Mouse (Mus musculus): ENCODE measurements around the gene Iqce.

The Iqce gene

DNA sequence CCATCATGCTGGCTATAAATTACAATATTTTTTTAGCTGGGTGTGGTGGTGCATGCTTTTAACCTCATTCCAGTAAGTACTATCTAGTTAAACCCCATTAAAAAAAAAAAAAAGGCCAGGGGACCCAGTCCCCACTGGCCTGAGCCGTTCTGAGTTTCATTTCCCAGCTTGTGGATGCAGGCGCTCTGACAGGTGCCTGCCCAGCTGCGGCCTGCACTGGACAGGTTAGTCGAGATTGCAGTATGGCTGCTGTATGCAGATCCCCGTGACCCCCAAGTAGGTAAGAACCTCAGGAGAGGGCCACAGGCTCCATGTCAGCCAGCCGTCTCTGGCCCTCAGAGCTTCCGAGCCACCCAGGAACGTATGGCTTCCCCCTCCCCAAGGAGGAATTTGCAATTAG, 40.8 kb downstream of the Iqce start:
- DNase-seq (ENCODE audit: low spot score): no peak

DNA sequence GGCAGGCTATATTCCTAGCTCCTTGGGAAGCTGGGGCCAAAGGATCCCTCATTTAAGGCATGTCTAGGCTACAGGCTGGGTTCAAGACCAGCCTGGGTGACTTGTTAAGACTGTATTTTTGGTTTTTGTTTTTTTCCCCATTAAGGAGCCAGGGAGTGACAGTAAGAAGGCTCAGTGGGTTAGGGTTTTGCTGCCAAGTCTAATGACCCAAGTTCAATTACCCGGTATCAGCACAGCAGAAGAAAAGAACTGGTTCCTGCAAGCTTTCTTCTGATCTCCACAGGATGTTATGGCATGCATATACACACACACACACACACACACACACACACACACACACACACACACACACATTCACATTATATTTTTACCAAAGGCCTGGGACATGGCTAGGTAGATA, 41.8 kb downstream of the Iqce start:
- DNase-seq (ENCODE audit: low spot score): no peak

DNA sequence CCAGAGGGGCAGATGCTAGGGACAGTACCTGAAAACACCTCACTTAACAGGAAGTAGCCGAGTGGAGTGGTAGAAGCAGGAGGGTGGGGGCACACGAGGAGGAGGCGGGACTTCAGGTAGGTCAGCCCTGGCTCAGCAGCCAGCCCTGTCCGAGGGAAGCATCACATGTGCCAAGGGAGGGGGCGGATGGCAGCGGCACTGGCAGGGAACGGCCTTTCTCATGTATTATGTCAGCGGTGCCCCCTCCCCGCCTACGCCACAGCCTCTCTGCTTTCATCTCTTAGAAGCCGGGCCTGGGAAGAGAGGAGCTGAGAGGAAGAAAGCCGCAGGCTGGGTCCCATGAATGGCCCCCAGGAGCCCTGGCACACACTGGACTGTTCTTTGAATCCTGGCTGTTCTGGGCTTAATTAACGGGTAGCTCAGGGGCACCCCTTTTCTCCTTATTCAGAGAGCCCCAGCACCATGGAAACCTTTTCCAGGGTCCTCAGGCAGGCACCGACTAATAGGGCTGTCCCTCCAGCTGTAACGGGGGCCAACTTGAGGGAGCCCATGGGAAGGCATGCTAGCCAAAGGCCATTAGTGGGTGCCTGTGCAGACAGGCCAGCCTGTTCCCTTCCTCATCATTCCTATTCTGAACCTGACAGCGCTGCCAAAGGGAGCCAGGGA, 42.4 kb downstream of the Iqce start:
- DNase-seq (ENCODE audit: low spot score): no peak

DNA sequence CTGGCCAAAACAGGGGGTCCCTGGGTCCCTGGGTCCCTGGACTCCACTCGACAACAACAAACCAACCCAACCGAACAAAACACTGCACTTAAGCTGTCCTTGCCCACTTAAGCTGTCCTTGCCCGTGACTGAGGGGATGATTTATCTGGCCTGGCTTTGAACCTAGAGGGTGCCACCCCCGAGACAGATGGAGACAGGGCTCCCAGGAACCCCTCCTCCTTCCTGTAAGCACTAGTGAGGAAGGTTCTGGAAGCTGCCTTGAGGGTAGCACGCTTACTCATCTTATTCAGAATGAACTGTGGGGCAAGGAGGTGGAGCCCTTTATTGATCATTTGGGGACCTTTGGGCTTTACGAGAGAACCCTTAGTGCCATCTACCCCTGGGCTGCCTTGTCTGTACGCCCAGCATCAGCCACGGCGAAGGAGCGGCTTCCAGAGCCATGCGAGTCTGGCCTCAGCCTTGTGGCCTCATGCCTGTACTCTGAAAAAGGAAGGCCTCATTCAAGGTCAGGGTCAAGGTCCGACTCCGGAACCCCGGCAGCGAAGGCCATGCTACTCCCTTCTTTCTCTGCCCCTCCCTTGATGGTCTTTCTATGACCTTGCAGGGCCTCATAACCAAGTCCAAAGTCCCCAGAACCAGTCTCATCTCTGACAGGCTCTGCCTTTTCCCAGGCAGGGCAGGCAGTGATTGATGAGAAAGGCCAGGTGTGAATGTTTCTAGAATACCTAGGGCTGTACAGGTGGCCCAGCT, 47.9 kb downstream of the Iqce start:
- DNase-seq (ENCODE audit: low spot score): no peak

DNA sequence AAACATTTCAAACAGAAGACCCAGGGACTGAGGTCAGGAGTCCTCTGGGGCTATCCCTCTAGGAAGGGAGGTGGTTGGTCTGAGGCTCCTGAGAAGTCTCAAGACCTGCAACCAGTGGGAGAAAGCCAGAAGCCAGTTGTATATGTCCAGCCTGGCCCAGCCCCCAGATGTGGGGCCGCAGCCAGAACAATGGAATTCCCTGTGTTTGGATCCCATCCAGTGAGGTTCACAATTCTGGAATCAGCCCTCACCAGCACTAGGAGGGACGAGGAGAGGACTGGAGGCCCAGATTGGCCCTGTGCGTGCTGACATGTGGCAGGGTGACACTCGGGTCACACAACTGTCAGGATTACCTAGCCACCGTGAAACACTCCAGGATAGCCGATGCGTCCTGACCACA, 49.6 kb downstream of the Iqce start:
- no peak for DNase-seq (ENCODE audit: low spot score)

DNA sequence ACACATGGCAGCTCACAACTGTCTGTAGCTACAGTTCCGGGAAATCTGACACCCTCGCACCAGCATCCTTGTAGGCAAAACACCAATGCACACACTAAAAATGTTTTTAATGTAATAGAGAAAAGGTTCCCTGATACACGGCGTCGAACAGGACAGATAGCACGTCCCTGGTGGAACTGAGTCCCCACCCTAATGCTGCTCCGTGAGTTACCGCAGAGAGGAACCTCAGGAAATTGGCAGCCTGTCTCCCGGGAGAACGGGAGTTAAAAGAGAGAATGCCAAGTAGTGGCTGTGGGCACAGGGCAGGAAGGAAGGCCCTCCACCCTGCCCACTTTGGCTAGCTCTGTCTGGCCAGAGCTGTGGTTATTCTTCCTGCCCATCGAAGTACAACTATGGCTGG, 50.9 kb downstream of the Iqce start:
- no peak for DNase-seq (ENCODE audit: low spot score)

DNA sequence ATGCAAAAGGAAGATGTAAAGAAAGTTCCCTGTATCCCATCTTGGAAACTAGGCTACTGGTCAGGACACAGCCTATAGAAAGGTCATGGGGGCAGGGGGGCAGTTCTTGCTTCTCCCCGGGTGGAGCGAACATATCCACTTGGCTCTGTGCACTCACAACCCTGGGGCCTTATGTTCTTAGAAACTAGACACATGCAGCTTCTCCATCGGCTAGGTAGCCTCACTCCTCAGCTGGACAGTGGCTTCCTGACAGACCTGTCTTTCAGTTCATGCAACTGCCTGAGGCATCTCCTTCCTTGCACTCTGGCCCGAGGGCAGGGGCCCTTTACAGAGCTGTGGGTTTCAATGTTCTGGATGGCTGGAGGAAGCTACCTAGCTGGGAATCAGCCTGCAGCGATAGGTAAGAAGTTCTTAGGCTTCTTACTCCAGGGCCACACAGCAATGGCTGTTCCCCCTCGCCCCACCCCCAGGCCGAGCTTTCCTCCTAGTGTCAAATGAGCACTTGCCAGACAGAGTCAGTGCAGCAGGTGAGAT, 52.2 kb downstream of the Iqce start:
- no peak for DNase-seq (ENCODE audit: low spot score)

DNA sequence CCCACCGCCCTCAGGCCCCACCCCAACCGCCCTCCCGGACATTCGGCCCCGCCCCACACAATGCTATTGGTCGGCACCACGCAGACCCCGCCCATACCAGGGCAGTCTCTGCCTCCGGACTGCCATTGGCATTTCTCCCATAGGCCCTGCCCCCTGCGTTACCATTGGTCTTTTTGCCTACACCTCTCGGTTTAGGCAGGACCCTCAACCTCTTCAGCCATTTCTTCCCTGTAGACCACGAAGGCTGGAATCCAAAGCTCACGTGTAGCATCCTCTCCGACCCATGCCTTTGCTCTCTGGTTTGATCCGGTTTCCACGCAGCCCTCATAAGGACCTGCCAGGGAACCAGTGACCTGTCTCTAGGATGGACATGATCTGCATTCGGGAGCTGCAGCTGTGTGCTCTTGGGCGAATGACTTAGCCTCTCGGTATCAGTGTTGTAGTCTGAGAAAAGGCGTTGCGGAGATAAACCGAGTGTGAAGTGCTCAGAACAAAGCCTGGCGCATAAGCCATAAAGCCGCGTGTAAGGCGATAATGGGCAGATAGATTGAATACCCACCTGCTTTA, 53.0 kb downstream of the Iqce start:
- DNase-seq (ENCODE audit: low spot score): peak; percentile 97

DNA sequence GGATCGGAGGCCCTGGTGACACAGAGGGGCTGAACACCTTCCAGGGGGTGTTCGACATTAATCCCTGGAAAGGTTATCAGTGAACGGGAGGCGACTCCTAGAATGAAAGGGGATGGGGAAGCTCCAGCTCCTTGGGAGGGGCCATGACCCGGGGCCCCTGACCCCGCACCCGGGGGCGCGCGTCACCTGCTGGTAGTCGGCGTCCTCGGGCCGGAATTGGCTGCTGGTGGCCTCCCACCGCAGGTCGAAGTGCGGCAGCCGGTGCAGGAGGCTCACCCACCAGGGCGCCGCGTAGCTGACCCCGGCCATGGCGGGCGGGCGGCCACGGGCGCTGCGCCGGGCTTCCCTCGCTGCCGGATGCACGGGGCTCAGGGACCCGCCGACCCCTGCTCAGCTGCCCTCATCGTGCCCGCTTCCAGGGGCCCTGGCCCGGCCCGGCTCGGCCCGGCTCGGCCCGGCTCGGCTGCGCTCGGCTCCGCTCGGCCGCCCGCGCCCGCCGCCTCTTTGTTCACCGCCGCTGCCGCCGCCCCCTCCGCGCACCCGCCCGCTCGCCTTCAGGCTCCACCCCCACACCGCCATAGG, 53.6 kb downstream of the Iqce start, which contains the start of gene Ttyh3:
Gene Ttyh3 (minus strand): TSS at position 513 of the 582 bp plus-strand sequence.
- no peak for DNase-seq (ENCODE audit: low spot score)

DNA sequence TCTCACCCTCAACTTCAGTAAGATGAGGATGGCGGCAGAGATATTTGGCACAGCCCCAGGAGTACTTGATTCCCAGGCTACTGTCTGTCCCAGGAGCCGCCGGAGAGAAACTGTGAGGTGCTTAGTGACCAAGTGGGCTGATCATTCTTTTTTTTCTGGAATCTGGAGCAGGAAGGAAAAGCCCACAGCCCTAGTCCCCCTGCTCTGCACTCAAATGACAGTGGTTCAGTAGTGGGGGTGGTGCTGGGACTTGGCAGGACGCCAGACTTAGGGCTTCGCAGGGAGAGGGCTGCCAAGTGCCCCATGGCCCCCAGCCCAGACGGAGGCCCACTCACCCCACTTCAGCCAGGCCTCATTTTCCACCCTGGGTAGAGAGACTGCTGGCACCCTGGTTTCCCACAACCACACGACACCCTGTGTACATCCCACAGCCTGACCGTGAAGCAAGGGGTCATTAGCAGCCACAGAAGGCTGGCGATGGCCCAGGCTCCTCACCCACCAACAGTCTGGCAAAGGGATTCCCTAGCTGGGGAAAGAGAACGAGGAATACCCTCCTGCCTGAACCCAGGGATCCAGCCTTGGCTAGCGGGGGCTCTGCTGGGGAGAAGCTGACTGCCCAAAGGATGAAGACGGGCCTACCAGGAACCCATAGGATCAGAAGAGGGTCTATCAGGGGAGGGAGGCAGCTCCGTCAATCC, 54.2 kb downstream of the Iqce start:
- DNase-seq (ENCODE audit: low spot score): no peak

DNA sequence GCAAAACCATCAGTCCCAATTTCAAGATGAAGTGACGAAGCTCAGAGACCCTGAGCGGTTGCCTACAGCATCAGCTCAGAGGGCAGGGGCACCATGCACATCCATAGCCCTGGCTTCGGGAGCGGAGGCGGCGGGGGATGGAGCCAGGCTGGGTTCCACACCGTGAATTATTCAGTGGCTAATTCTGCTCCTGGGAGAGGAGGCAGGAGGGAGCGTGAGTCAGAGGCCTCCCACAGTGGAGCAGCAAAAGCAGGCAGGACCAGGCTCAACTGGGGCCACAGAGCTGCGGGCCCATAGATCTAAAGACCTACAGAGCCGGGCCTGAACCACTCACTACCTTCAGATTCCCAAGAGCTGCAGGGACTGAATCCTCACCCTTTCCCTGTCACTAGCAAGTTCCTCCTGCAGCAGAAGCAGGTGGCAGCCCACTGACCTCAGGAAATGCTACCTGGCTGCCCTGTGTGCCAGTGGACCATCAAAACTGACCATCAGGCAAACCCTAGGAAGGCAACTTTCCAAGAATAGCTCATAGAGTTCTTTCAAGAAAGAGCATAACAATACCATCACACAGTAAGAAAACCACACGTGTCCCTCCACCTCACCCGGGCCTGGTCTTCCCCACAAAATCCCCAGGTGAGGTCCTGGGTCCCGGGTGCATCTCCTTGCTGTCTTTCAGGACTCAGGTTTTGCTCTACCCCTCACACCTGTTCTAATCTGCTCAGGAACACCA, 55.0 kb downstream of the Iqce start:
- no peak for DNase-seq (ENCODE audit: low spot score)

DNA sequence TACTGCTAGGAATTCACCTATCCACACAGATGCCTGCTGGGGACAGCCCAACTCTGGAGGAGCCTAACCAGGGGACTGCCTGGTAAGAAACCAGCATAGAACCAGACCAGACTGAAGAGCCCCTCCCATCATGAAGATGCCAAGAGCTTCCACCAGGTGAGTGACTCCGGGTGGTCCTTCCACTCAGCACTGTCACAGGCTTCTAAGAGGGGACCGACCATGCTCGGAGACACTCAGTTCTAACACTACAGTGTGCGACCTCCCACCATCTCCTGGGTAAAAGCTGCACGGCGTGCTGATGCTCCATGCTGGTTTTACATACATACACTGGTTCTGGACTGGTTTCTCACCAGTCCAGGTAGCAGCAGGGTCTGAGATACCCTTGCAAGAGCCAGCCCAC, 56.0 kb downstream of the Iqce start:
- no peak for DNase-seq (ENCODE audit: low spot score)

DNA sequence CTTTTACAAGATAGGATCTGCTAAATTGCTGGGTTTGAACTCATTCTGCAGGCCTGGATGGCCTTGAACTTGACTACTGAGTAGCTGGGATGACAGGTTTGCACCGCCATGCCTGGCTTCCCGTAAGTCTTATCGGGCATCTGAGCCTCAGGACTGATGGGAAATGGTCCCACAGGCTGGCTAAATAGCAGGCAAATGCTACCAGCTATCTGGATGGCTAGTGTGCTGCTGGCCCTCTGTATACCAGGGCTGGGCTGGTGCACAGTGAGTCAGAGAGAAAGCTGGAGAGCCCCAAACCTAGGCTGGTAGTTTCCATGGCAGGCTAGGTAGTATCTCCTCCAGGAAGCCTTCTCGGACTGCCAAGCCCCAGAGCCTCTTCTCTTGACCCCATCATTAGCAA, 56.7 kb downstream of the Iqce start:
- DNase-seq (ENCODE audit: low spot score): no peak

DNA sequence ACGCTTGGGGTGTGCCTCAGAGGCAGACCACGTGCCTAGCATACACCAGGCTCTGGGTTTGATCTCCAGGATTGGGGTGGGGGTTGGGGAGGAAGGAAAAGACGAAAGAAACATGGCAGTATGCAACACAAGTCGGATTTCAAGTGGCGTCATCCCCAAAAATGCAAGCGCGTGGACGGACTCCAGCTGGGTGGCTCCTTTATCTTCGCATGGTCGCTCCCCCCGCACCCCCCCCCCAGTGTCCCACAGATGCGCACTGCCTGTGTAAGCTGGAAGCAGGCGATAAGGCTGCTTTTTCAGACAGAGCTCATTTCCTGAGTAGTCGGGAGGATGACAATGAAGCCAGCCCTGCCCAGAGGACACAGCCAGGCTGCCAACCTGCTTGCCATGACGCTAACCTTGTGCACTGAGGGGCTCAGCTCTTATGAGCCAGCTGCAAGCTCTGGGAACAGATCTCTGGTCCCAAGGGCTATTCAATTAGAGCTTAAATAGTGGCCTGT, 57.4 kb downstream of the Iqce start:
- no peak for DNase-seq (ENCODE audit: low spot score)

DNA sequence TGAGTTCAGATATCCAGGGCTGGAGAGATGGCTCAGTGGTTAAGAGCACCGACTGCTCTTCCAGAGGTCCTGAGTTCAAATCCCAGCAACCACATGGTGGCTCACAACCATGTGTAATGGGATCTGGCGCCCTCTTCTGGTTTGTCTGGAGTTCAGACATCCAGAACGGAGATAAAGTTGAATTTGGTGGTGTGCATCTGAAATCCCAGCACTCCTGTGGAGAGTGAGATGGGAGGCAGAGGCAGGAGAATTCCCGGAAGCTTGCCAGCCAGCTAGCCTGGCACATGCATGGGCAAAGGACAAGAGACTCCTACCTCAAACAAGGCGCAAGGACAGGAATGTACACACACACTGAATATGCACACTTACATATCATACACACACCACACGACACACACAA, 57.9 kb downstream of the Iqce start:
- DNase-seq (ENCODE audit: low spot score): no peak

DNA sequence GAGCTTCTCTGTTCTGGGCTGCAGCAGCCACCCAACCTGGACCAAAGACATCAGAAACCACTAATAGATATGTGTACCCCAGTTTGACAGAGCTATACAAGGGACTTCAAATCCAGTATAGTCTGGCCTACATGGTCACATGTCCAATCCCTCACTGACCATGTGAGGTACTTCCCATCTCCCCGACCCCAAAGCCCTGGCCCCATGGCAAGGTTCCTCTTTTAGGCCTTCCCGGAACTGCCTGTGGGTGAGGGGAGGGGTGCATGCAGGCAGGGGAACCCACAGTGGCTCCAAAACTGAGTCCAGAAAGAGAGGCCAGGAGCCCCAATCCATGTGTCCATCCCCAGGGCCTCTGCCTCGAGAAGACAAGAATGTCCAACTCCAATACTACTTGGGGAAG, 60.1 kb downstream of the Iqce start:
- no peak for DNase-seq (ENCODE audit: low spot score)

DNA sequence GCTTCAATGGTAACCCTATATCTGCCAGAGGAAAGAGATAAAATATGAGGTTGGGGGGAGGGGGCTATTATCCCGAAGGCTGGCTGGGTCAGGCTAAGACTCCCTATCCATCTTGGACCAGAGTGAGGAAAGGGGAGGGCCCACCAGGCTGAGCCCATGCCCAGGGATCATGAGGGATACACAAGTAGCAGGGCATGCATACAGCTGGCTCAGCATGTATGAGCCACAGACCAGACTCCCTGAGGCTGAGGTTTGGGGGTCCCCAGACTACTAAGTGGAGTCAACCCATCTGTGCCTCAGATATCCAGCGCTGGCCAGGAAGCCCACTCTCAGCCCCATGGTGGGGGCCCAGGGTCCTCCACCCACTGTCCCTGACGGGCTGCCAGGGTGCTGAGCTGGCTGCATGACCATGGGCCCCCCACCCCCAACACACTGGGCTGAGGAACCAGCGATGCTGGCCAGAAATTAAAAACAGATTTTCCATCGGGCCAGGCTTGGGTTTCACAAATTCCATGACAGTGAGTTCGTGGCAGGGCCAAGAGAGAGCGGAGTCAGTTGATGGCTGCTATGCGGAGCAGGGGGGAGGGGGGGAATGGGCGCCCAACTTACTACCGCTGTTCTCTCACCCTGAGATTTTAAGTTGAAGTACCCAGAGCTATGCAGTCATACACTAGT, 60.8 kb downstream of the Iqce start:
- no peak for DNase-seq (ENCODE audit: low spot score)

DNA sequence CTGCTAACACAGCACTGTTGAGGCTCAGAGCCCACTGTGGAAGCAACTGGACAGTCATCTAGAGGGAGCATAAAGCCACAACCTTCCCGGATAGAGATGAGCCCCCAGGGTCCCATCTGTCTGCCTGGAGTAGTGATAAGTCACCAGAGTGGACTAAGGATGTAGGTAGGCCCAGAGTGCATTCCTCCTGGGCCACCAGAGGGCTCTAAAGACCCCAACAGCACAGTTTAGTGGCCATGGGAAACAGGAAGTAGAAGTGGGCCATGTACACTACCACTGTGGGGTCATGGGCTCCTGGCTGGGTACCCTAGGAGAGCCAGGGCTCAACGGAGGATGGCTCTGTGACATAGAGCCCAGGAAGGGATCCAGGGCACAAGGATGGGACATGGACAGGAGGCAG, 61.4 kb downstream of the Iqce start:
- no peak for DNase-seq (ENCODE audit: low spot score)

DNA sequence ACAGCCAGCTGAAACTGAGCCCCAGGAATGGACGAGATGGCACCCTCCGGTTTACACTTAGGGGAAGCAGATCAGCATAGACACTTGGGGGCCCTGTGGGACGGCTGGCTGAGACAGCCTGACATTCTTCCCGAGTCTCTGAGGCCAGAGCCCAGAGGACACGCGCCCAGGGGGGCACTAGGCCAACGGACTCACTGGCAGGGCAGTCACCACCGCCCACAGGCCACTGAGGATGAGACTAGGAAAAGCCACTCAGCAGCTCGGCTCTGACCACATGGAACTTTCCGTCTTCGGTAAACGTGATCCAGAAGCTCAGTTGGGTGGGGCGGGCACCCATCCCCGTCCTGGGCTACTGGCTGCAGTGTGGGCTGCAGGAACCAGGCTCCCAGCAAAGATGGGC, 62.3 kb downstream of the Iqce start:
- no peak for DNase-seq (ENCODE audit: low spot score)

DNA sequence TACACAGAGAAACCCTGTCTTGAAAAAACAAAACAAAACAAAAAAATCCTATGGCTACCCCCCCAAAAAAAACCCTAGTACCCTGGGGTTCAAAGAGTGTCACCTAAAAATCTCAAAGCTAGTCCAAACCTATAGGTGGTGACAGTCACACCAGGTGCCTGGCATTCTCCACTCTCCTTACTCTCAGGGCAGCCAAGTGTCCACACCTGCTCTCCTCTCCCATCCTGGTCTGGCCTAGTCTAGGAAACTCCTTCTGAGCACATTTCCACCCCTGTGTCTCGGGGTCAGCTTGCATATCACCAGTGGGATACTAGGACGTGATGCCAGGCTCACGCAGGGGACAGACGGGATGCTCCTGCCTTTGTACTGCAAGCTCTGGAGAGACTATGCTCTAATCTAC, 62.9 kb downstream of the Iqce start:
- no peak for DNase-seq (ENCODE audit: low spot score)

DNA sequence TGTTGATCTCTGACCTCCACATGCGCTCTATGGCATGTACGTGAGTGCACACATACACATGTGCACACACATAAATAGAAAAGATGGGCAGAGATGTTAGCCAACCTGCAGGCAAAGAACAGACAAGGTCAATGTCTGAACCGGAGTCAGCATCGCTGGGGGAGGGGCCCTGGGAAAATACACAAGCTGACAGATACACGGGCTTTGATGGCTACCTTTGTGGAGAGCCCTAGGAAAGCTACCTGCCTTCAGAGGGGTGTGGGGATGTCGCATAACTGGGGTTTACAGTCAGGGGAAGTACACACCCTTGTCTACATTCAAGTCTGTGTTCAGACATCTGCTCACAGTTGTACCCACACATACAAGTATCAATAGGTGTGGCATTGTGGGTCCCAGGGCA, 63.7 kb downstream of the Iqce start:
- no peak for DNase-seq (ENCODE audit: low spot score)

All from urinary bladder, postnatal 10 days (tissue).